Mouse (Mus musculus) thymus, postnatal 14 days (tissue): ENCODE measurements around the gene Cyp26b1.
"Not testable (repeated sequence)": the region's sequence is repeated elsewhere in the genome, so short reads cannot be mapped to it uniquely, and the experiment has no call there.

Experiments
- DNase-seq: peaks from one replicate; pipeline ENCODE4 v3.0.0; 2021

Gene Cyp26b1

DNA sequence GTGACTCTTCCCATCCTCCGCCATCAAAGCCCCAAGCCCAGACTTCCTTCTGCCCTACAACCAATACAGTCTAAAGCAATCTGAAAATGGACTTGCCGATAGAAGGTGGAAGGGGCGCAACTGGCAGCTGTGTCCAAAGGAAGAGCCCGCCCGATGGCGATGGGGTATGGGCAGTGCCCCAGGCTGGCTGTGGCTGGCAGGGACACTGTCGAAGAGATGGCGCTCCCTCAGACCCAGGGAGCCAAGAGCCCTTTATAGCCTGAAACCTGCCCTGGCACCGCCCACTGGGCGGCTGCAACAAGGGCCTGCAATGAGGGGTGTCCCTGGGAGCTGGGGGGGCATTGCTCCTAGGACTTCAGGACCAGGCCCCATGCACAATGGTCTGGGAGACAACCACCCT is at the start of gene Cyp26b1:
Cyp26b1 (minus strand) TSS at position 216 of the 400 bp plus-strand sequence.
- no peak for DNase-seq

DNA sequence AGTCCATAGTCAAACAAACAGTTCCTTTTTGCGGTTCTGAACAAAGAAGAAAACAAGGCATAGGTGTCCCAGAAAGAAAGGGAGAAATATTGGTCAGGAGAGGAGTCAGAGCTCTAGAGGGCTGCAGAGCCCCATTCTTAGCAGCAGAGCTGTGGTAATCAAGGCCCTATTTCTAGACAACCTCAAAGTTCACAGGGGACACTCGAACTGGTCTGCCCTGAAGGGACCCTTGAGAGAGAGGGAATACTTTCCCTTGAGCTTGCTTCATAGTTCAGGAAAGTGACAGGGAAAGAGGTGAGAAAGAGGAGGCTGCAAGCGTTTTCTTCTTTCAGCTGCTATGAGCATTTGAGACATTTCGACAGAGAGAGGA is 47.3 kb upstream of the Cyp26b1 start:
- no peak for DNase-seq

DNA sequence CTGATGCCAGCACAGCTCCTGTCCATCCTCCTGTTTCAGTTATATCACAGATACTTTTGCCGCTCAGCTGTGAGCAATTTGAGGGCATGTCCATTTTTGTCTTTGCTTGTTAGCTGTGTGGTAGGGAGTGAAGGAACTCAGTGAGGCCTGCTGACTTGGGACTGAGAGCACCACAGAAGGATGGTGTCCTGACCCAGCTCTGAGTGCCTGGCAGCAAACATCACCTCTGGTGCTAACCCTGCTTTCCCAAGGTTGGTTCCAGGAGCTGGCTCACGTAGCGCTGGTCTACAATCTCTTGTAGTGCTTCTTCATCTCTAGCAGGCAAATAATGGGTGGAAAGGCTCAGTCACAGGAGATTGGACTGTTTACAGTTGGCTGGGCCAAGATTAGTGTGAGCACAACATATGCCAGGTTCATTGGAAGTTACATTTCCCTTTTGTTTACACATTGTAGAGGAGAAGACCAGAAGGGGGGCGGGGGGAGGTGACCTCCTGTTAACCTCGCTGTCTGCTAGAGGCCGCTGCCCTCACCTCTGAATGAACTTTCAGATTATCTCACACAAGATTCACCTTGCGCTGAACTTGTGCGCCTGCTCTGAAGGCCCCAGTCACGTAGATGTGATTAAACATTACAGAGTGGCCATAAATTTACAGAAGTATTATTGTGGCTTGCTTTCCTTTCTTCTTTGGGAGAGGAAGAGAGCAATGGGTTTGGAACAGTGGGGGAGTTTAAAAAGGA is 46.8 kb upstream of the Cyp26b1 start:
- no peak for DNase-seq

DNA sequence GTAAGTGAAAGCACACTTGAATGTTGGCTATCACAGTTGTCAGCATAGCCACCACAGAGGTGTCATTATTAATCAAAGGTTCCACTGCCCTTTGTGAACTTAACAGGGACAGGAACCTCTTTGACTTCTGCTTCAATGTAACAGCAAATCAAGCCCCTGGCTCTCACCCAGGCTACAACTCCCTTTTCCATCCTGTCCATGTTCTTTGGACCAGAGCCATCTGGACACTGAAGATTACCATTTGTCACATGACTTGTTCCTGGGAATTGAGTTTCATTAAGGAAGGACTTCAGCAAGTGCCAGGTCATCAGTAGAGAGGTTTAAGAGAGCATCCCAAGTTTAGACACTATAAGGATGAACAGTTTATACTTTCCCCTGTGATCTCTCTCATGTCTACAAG is 44.5 kb upstream of the Cyp26b1 start:
- DNase-seq: no peak

DNA sequence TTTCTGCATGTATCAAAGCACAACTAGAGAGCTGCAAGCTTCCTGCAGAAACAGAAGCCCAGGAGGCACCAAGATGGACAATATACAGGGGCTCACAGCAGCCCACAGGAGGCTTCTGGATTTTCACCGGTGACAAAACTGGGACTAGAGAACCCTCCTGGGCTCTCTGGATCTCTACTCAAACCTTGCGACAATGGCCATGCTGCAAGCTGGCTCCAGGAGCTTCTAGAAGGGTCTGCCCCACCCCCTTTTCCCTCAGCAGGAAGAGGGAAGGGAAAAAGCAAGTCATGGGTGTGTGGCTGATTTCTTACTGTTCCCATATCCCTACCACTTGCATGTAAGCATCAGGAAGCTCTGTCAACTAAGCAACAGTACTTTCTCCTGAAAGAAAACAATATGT is 37.9 kb upstream of the Cyp26b1 start:
- no peak for DNase-seq

DNA sequence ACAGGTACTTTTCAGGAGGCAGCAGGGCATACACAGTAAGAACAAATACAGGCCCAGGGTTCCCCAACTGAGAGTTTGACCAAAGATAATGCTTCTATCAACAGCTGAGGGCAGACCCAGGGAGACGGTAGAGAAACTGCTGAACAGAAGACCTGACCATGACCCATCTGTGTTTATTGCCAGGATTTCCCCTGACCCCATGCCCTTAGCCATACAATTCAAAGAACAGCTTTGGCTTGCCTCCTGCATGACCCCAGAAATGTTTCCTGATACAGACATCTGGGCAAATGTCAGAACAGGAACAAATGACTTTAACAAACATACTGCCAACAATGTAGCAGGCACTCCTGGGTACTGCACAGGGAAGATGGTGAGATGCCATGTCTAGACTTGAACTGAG is 36.6 kb upstream of the Cyp26b1 start:
- no peak for DNase-seq

DNA sequence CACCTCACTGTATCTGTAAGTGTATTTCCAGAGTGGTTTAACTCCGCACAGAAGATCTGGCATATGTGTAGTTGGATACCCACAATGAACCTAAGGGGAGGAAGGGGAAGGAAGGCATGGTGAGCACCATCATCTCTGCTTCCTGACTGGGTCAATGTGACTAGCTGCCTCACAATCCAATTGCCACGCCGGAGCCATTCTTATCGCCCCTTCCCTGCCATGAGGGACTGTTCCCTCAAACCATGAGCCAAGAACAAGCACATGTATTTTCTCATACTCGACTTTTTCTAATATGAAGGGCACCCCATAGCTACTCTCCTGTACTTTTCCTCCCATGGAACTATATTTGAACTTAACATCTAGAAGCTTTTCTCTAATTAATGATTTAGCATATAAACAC is 35.1 kb upstream of the Cyp26b1 start:
- DNase-seq: no peak

DNA sequence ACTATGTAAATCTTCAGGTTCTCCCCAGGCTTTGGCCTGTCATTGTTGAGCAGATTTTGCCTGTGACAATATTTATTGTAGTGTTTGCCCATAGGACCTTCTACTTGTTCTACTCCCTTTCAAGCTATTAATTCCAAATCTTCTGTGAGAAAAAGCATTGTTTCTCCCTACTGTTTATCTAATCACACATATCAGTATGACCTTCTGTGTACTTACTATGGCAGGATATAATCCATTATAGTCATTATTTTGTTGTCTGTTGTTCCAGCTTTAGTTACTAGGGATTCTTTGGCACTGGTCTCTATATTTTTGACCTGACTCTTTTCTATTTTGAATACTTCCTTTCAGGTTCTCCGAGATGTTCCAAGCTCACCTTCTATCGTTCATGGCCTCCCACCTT is 32.7 kb upstream of the Cyp26b1 start:
- no peak for DNase-seq

DNA sequence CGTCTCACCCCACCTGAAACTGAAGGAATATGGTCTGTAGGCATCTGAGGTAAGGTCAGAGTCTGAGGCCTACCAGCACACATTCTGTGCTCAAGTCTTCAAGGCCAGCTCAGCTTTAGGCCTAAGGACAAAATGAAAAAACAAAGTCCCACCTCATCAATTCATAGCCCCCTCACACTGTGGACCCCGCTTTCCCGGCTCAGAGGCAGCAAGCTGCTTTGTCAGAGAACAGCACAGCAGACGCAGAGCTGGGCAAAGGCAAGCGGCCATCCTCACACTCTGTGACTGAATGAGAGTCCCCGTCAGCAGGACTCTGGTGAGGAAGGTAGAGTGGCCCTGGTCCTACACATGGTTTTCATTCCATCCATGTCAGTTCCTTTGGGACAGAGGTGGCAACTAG is 25.5 kb upstream of the Cyp26b1 start:
- DNase-seq: no peak

DNA sequence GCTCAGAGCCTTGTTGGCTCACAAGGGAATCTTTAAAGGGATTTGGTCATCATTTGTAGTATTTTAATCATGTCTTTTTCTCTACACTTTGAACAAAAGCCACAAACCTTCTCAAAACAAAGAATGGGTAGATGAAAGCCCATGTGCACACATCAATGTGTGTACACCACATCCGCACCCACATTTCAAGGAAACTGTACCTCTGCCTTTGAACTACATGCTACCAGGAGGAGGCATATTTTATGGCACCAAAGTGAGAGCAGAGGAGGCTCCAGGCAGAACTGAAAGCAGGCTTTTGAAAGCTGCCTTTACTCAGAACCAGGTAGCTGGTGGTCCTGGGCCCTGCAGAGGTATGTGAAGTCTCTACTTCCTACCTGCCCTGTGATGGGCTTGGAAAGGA is 23.3 kb upstream of the Cyp26b1 start:
- DNase-seq: peak; percentile 46

DNA sequence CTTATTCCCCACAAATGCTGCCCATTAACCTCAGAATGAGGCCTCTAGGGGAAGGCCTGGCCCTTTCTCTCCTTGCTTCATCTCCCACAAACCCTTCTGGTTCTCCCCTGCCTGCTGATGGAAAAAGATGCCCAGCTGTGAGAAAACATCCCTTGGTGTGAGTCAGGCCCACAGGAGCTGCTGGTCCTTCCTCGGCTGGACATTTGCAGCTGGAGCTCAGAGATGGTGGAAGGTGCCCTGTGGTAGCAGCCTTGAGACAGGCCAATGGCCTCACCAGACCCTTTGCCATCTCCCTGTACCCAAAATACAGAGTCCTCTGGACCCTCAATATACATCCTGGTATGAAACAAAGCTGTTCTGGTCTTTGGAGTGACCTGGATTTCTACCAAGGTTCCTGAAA is 22.9 kb upstream of the Cyp26b1 start:
- DNase-seq: no peak

DNA sequence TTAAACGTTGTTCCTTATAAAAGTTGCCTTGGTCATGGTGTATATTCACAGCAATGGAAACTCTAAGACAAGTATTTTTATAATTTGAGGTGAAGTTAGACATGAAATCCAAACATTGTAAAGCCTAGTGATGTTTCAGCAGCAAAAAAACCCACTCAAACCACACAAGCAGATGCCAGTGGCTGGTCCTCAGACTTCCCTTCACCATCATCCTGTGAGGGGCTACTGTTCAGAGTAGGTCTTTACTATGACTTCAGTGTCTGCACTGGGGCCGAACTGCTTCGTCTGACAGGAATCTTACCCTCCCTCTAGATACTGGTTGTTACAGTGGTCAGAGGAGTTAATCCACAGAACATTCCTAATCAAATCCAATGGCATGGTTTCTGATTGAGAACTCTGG is 19.9 kb upstream of the Cyp26b1 start:
- DNase-seq: no peak

DNA sequence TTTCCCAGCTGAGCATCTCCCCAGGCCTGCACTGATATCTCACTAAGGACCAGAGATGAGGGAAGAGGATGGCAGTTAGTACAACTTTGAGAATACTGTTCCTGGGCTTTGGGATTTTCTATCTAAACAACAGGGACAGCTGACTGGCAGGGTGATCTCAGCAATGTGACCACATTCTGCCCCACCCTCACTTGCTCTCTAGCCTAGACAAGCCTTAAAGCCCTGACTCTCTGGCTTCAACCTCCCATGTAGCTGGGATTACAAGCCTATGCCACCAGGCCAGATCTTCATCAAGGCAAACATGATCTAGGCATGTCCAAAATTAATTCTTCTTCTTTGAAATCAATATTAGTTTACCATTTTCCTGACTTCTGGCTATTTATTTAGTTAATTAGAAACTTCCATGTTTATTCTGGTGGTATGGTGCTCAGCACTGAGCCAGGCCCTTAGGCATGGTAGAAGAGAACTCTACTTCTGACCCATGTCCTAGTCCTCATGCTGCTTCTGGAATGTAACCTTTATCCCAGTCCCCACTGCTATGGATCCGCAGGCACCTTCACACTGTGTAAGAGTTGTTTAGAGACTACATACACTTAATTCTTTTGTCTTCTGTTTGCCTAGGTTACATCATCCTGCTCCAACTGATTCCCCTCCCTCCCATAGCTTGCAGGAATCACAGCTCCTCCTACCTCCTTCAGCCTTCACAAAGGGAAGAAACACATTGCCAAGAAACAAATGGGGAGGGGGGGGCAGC is 7.6 kb upstream of the Cyp26b1 start:
- no peak for DNase-seq

DNA sequence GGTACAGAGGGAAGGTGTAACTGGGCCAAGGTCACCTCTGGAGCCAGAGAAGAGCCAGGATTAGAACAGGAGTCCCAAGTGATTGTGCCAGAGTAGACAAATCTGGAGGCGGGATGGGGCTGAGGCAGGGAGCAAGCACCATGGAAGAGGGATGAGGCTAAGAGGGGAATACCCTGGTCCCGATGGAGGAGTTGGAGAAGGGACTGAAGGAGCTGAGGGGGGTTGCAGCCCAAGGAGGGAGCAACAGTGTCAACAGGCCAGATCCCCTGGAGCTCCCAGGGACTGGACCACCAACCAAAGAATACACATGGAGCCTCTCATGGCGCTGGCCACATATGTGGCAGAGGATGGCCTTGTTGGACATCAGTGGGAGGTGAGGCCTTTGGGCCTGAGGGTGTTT is 5.6 kb upstream of the Cyp26b1 start:
- not testable (repeated sequence) for DNase-seq

DNA sequence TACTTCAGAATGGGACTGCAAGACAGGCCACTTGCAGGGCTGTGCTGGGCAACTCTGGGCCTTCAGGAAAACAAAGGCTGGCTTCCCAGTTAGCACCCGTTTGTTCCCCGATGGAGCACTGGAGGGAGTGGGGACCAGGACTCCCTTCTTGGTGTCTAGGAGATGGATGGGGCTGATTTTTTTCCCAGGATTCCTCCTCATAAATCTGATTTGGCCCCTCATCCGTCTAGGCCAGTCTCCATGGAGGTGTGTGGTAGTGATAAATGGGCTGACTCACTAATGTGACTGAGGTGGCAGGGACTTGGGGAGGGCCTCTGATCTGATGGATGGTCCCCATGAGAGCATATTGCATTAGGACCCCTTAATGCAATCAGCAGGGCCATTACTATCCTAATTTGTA is 5.0 kb upstream of the Cyp26b1 start:
- no peak for DNase-seq

DNA sequence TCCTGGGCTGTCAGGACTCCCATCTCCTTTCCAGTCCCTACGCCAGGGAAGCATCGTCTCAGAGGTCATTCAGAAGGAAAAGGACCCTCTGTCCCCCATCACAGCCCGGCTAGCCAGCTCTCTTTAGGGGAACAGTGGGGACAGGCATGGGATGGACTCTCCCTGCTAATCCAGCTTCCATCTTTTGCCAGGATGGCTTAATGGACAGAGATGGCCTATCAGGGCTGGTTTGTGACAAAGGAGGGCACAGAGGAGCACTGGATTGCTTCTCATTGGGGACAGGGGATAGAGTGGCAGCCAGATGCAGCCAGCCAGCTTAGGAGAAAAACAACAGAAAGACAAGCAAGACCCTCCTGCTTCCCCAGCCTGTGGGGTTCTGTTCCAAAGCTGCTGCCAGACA is 918 bp upstream of the Cyp26b1 start:
- no peak for DNase-seq

DNA sequence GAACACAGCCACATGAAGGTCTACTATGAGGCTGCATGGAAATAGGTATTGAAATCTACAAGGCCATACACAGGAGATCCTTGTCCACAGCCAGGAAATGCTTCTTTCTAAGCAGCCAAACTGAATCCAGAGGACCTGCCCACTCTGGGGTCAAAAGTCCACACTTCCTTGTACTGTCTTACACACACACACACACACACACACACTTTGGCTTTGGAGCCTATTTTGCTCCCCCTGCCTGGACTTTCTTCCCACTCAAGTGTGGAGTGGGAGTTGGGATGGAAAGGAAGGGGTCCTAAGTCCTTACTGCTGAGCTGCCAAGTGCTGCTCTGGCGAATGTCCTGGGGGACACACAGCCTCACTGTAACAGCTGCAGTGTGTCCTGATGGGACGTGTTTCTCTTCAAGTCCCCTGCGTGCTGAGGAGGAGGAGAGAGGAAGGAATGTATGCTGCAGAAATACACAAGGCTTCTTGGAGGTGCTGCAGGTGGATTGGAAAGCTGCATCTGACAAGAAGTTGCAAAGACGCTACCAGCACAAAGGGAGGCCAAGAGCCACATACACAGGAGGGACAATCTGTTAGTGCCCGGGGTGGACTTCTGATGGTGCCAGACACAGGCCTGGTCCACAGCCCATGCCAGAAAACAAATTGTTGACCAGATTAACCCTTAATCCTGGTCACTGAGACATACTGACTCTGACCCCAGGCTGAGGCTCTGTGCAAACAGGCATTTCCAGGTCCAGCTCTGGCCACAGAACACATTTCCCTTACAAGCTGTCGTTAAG is 2.6 kb downstream of the Cyp26b1 start:
- DNase-seq: no peak

DNA sequence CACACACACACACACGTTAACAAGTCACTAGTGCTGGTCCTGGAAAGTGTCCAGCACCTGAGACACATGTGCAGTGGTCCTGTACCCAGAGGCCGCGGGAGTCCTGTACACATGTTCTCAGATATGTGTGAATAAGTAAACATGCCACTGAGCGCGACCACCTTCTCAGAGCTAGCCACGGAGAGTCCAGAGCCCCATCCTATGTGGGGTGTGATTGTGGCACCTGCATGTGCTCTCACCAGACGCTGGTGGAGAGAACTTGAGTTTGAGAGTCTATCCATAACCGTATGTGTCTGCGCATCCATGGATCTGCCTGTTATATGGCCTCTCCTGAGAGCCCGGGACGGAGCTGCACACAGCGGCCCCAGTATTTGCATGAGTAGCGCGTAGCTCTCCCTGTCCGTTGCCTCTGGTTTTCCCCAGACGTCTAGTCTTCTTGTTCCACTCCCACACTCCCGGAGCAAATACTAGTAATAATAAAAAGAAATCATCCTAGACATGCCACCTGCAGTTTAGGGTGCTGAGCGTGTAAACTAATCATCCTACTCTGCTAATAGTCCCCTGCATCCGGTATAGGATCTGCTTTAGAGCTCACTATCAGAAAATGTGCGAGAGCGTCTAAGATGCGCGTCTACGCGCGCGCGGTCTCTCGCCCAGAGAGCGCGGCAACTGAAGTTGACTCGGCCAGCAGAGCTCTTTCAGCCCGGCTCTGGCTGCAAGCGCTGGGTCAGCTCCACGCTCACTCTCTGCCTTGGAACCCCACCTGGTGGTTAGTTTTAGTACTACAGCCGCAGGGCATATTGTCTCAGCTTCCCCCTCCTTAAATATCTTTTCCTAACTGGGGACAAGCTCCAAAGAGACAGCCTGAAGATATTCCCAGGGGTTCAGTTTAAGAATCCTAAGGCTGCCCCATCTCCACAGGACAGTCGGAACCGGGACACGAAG is 3.7 kb downstream of the Cyp26b1 start:
- DNase-seq: peak; percentile 74

DNA sequence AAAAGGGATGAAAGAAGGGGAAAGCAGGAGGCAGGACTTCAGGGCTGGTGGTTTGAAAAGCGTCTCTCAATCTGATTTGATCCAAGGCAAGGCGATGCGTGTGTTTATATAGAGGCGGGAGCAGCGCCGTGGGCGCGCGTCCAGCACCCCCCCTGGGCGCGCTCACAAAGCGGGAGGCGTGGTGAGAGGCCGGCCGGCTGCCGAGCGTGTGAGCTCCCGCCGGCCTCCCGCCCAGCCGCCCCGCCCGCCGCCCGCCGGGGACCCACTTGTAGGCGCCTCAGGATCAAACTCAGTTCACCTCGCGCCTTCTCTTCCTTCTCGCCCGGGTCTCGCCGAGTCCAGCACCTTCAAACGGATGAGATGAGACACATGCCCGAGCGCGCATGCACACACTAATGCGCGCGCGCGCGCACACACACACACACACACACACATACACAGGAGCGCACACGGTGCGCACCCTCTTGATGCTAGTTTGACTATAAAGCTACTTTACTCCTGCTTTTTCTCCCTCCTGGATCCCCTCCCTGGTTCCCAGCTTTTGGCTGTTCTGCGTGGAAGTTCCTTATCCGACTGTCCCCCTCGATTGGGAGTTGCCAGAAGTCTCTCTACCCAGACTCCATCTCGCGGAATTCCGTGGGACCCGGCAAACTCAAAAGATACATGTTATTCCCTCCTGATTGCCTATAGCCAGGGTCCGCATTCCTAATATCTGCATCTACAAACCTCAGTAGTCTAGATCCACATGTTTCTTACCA is 4.6 kb downstream of the Cyp26b1 start:
- no peak for DNase-seq

DNA sequence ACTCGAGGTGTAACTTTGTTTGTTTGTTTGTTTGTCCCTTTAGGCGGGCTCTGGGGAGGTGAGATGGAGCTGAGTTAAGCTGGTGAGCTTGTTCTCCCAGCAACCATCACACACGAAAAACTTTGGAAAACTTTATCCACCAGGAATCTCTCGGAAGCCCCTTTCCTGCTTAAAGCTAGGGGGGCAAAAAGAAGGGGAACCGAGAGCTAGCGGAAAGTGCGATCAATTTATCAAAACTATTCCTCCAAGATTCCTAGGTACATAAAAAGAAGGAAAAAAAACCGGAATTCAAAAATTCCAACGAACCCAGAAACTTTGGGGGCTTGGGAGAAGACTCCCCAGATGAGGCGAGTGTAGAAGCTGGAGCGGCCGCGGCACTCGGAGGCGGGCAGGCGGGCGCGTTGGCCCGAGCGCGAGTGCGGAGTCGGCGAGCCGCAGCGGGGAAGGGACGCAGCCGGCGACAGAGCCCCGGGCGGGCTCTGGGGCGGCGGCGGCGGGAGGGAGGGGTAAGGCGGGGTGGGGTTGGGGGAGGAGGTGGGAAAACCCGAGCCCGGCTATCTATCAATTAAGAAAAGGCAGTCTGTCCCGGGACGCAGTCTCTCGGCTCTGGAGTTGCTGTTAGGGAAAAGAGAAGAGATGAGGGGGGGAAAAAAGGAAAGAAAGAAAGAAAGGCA is 5.3 kb downstream of the Cyp26b1 start:
- no peak for DNase-seq

DNA sequence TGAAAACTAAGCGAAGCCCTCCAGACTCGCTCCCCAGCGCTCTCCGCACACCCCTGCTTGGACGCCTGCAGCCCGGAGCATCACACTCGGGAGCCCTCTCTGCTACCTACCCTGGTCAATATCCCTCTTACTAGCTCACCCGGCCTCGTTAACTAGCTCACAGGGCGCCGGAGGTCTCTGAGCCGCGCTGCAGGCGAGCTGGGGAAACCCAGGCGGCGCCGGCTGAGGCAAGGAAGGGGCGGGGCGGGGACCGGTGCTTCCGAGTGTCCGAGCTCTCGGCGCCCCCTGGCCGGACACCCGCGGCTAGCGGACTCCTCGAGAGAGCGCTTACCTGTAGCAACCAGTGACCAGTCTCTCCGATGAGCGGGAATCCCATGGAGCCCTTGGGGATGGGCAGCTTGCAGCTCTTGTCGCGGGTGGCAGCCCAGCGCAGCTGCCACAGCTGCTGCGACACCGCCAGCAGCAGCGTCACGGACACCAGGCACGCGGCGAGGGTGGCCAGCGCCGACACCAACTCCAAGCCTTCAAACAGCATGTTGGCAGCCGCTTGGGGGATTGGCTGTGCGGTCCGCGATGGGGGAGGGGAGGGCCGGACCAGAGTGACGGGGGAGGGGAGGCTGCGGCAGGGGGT is 6.1 kb downstream of the Cyp26b1 start:
- DNase-seq: peak; percentile 28
